Mouse (Mus musculus): ENCODE results near the gene Clasrp.

The Clasrp gene

GRCm38 (mm10) chr7:19563884-19564283 is 40.4 kb downstream of the Clasrp start:
- no peak for DNase-seq (ENCODE audit: low read depth, low spot score)

- no peak for DNase-seq (ENCODE audit: low read depth, low spot score)
Observed at GRCm38 (mm10) chr7:19562643-19563410, 41.5 kb downstream of the Clasrp start, which contains the start of gene Ppp1r37. Gene Ppp1r37 (minus strand): TSS chr7:19563076.

- peak; percentile 96 for DNase-seq (ENCODE audit: low read depth, low spot score)
Observed at GRCm38 (mm10) chr7:19561765-19562642, 42.3 kb downstream of the Clasrp start.

- no peak for DNase-seq (ENCODE audit: low read depth, low spot score)
Observed at GRCm38 (mm10) chr7:19561431-19561764, 42.9 kb downstream of the Clasrp start.

GRCm38 (mm10) chr7:19560491-19561260 is 43.6 kb downstream of the Clasrp start:
- DNase-seq (ENCODE audit: low read depth, low spot score), result no peak

GRCm38 (mm10) chr7:19558965-19559364 is 45.3 kb downstream of the Clasrp start:
- DNase-seq (ENCODE audit: low read depth, low spot score), result peak; percentile 44

GRCm38 (mm10) chr7:19557982-19558900 is 46.0 kb downstream of the Clasrp start:
- DNase-seq (ENCODE audit: low read depth, low spot score), result no peak

- DNase-seq (ENCODE audit: low read depth, low spot score), result no peak
Observed at GRCm38 (mm10) chr7:19557086-19557485, 47.2 kb downstream of the Clasrp start.

- no peak for DNase-seq (ENCODE audit: low read depth, low spot score)
Observed at GRCm38 (mm10) chr7:19554168-19554567, 50.1 kb downstream of the Clasrp start.

- peak; percentile 43 for DNase-seq (ENCODE audit: low read depth, low spot score)
Observed at GRCm38 (mm10) chr7:19552443-19552842, 51.8 kb downstream of the Clasrp start.

GRCm38 (mm10) chr7:19551634-19552033 is 52.7 kb downstream of the Clasrp start:
- DNase-seq (ENCODE audit: low read depth, low spot score), result no peak

- no peak for DNase-seq (ENCODE audit: low read depth, low spot score)
Observed at GRCm38 (mm10) chr7:19549394-19549793, 54.9 kb downstream of the Clasrp start.

GRCm38 (mm10) chr7:19547344-19547969 is 56.8 kb downstream of the Clasrp start:
- DNase-seq (ENCODE audit: low read depth, low spot score), result no peak

- no peak for DNase-seq (ENCODE audit: low read depth, low spot score)
Observed at GRCm38 (mm10) chr7:19546007-19546406, 58.3 kb downstream of the Clasrp start.

GRCm38 (mm10) chr7:19543584-19543983 is 60.7 kb downstream of the Clasrp start:
- DNase-seq (ENCODE audit: low read depth, low spot score), result no peak

GRCm38 (mm10) chr7:19542155-19542691 is 62.1 kb downstream of the Clasrp start:
- DNase-seq (ENCODE audit: low read depth, low spot score), result no peak

GRCm38 (mm10) chr7:19541681-19542154 is 62.6 kb downstream of the Clasrp start:
- no peak for DNase-seq (ENCODE audit: low read depth, low spot score)

- DNase-seq (ENCODE audit: low read depth, low spot score), result no peak
Observed at GRCm38 (mm10) chr7:19540771-19541566, 63.3 kb downstream of the Clasrp start.

- no peak for DNase-seq (ENCODE audit: low read depth, low spot score)
Observed at GRCm38 (mm10) chr7:19534676-19535075, 69.6 kb downstream of the Clasrp start.

Measured in mesoderm, embryonic 11.5 days (tissue).